Mouse (Mus musculus): Measurements from ENCODE around the gene Amigo3.

GRCm38 (mm10) chr9:108056361-108057261, 3.7 kb downstream of the Amigo3 start:
- TF ChIP-seq GATA1 (IDR thresholded peaks at IDR 0.05; ENCODE audit: borderline replicate concordance, low read length) (no peak), CTCF (IDR thresholded peaks at IDR 0.05; ENCODE audit: low read depth, low read length) (no peak), GATA2 (IDR thresholded peaks at IDR 0.05; ENCODE audit: borderline replicate concordance, low read depth, low read length) (no peak), POLR2AphosphoS5 (IDR thresholded peaks at IDR 0.05; ENCODE audit: insufficient replicate concordance, low read depth, low read length) (no peak), TAL1 (conservative IDR thresholded peaks at IDR 0.05; ENCODE audit: low read depth, low read length) (no peak)

All from G1E (cell line).